Mouse (Mus musculus) v-Abl transformed pro-B cells (cell line): ENCODE data around the gene Ttc32.

ENCODE experiments used
- in situ Hi-C, 2 experiments: fragments of 400-800 bp; cut with MboI; formaldehyde crosslinking; loops; one replicate each; pipeline ENCODE4 v1.15.1; 2025; ENCODE audit not compliant: unreplicated experiment in 2 of 2

The Ttc32 gene

DNA sequence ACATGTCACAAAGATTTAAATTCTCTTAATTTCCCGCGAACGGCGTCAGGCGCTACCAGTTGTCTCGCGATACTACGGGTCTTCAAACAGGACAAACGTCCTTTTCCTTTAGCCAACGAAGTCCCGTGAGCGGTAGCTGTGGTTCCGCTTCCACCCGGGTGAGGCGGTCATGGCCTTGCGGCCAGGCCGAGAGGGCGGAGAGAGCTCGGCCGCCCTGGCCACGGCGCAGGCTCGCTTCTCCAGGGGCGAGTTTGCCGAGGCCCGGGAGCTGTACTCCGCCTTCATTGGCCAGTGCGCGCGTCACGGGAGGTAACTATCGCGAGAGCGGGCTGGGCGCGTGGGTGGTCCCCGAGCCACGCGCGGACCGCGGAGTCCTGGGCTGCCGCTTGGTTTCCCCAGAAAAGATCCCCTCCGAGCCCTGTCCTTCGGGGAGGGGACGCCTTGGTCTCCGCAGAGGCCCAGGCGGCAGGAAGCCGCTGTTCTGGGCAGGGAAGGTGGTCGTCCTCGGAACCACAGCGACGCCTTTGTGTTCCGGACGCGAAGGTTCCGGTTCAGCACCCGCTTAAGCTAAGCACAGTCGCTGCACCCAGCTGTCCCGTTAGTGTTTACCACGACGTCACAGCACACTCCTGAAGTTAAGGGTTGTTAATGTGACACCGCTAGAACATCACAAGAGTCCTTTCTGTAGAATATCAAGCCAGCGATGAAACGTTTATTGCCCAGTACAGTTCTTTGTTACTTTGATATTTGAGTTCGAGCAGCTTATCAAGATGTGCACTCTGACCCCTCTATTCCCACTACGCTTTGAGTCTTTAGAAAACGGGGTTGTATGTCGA, at the start of gene Ttc32:
Gene Ttc32, plus strand, starts transcription at position 110 of the 836 bp plus-strand sequence.
- in situ Hi-C loops: loop anchor here (5.0 to 25.0 kb wide), 3 partner anchors 105 to 1362 kb away; partner anchors contain the start of genes Laptm4a (in 2 of the 2), Ldah (in 1 of the 2) and Rdh14 (in 1 of the 2)

DNA sequence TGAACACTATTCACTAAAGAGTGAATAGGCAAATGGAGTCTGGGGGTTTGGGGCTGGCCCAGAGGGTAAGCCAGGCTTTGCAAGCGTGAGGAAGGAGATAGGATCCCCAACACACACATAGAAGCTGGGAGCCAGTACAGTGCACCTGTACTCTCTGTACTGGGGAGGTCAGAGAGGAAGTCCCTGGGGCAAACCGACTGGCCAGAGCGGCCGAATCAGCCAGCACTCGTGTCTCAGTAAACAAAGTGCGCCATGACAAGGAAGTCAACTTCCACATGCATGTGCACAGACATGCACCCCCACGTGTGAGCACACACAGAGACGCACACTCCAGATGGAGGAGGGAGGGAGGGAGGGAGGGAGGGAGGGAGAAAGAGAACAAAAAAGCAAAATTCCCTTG, 36.6 kb upstream of the Ttc32 start:
- in situ Hi-C loops: no loop called here

DNA sequence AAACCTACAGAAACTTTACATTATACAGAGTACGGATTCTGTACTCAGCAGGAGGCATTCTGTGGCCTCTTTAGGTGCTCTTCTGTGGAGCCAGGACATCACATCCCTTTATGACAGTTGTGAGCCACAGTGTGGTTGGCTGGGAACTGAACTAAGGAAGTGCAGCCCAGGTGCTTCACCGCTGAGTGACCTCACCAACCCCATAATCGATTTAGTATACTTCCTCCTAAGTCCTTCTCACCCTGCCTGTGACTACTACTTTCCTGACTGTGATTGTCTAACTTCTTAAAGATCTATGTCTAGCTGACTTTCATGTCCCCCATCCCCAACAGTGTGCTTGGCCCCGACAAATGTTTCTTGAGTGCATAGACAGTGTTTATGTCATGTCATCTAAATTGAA, 31.5 kb upstream of the Ttc32 start:
- in situ Hi-C loops: no loop called here

DNA sequence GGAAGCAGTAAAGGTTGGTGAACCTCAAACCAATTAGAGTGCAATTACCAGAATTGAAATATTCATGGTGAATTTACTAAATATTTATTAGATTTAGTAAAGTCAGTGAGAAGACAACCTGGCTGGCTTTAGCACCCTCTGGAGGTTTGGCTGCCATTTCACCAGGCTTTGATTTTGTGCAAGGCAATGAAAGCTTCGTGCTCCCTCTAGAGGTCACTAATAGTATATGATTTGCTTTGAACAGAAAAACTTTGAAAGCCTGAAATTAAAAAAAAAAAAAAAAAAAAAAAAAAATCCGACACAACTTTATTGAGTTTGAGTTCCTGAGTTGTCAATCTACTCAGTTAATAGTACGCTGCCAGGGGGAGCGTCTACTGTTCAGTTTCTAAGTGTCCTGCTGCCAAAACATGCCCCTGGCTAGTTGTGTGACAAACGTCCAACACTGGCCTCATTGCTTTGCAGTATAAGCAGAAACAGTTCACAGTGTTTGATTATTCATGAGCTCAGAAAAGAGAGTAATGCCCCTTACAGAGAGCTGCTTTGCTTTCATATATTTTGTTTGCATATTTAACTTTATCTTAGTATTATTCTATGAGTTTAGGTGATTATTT, 27.7 kb upstream of the Ttc32 start:
- in situ Hi-C loops: loop anchor here (5.0 to 25.0 kb wide), 7 partner anchors 115 to 687 kb away; partner anchors contain the start of genes Sdc1 (in 2 of the 2), Hs1bp3 (in 1 of the 2) and Rhob (in 1 of the 2)

DNA sequence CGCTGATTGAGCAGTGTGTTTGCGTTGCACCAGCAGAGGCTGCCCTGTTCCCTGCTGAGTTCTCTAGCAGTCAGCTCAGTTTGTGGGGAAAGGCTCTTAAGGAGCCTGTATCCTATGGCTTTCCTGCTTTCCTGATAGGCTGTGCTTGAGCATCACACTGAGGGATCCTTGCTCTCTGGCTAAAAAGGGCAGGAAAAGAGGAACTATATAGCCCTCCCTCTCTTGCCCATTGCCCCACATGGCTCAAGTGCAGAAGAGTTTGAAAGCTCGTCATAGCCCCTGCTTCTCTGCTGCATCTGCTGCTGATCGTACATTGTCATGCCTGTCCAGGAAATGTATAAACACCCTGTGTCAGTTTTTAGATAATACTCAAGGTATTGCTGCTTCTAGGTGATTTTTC, 22.7 kb upstream of the Ttc32 start:
- in situ Hi-C loops: loop anchor here (10.0 to 25.0 kb wide), 5 partner anchors 245 to 692 kb away; partner anchors contain the start of genes Hs1bp3 (in 1 of the 2), Rhob (in 1 of the 2) and Sdc1 (in 1 of the 2)

- in situ Hi-C loops: loop anchor here (10.0 to 25.0 kb wide), 5 partner anchors 246 to 693 kb away; partner anchors contain the start of genes Hs1bp3 (in 1 of the 2), Rhob (in 1 of the 2) and Sdc1 (in 1 of the 2)
Observed at GRCm38 (mm10) chr12:9007811-9008210, 22.0 kb upstream of the Ttc32 start.

- in situ Hi-C loops: loop anchor here (25.0 kb wide), 2 partner anchors 248 to 498 kb away; partner anchors contain the start of genes Rhob (in 1 of the 2) and Sdc1 (in 1 of the 2)
Observed at GRCm38 (mm10) chr12:9010311-9010710, 19.5 kb upstream of the Ttc32 start.

- in situ Hi-C loops: loop anchor here (25.0 kb wide), 2 partner anchors 254 to 504 kb away; partner anchors contain the start of genes Rhob (in 1 of the 2) and Sdc1 (in 1 of the 2)
Observed at GRCm38 (mm10) chr12:9016376-9016775, 13.4 kb upstream of the Ttc32 start.

DNA sequence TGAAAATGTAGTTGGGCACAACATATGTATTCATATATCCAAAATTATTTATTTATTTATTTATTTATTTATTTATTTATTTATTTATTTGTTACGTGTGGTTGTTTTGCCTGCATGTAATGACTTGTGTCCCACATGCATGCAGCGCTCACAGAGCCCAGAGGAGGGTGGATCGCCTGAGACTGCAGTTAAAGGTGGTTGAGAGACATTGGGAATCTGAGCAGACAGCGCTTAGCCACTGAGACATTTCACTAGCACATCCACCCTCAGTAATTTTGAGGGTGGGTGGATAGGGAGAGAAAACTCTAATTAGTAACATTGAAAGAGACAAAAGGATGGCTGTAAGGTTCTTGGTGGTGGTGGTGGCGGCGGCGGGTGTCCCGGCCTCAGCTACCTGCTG, 9.4 kb upstream of the Ttc32 start:
- in situ Hi-C loops: loop anchor here (10.0 to 25.0 kb wide), 3 partner anchors 96 to 508 kb away; partner anchors contain the start of genes Laptm4a (in 1 of the 2), Rhob (in 1 of the 2) and Sdc1 (in 1 of the 2)

DNA sequence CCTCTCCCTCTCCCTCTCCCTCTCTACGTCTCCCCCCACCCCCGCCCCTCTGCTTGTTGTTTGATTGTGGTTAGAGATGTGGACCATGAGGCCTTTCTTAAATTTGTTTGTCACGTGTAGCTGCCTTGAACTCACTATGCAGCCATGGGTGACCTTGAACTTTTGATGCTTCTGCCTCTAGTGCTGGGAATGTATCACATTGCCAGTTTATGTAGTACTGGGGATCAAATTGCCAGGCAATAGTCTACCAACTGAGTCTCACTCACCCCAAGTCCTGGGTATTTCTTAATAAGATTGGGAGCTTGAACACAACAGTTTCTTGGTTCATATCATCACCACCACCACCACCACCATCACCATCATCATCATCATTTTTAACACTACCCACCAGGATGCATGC, 8.8 kb upstream of the Ttc32 start:
- in situ Hi-C loops: loop anchor here (10.0 to 25.0 kb wide), 3 partner anchors 96 to 509 kb away; partner anchors contain the start of genes Laptm4a (in 1 of the 2), Rhob (in 1 of the 2) and Sdc1 (in 1 of the 2)

DNA sequence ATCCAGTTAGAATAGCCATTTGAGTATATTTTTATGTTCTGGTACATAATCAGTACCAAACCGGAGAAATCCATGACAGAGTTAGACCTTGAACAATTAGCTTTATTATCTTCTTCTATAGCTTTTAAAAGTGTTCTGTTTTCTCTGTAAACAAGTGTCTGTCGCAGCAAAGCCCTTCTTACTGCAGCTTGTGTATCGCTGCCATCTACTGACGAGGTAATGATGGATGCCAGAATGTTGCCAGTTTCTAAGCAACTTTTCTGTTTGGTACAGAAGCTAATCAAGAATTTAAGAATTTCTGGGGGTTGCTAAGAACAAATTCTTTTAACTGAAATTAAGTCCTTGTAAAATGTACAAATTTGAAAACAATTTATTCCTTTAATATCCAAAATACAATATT, 6.8 kb upstream of the Ttc32 start:
- in situ Hi-C loops: loop anchor here (10.0 to 25.0 kb wide), 3 partner anchors 98 to 511 kb away; partner anchors contain the start of genes Laptm4a (in 1 of the 2), Rhob (in 1 of the 2) and Sdc1 (in 1 of the 2)

- in situ Hi-C loops: loop anchor here (10.0 to 25.0 kb wide), 3 partner anchors 99 to 512 kb away; partner anchors contain the start of genes Laptm4a (in 1 of the 2), Rhob (in 1 of the 2) and Sdc1 (in 1 of the 2)
Observed at GRCm38 (mm10) chr12:9024071-9024470, 5.7 kb upstream of the Ttc32 start.

GRCm38 (mm10) chr12:9024736-9025135, 5.1 kb upstream of the Ttc32 start:
- in situ Hi-C loops: loop anchor here (10.0 to 25.0 kb wide), 4 partner anchors 100 to 812 kb away; partner anchors contain the start of genes Laptm4a (in 1 of the 2), Ldah (in 1 of the 2), Rhob (in 1 of the 2) and Sdc1 (in 1 of the 2)

DNA sequence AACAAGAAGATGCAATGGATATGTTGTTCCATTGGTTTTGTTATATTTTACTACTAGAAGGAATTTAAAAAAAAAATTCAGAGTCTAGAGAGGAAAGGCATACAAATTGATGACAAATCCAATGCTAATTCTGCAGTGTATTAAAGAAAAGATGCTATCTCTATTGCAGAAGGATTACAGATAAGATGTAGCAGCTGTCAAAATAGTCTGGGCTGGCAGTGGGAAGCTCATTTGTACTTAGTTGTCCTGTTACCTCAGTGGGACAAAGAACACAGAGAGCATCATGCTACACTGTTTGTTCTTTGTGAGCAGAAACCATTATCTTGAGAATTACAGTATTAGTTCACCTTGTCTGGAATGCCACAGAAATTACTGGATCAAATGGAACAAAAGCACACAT, 3.0 kb upstream of the Ttc32 start:
- in situ Hi-C loops: loop anchor here in 1 of 2 experiments (10.0 to 25.0 kb wide), 2 partner anchors 102 to 815 kb away; partner anchors contain the start of genes Laptm4a and Ldah

DNA sequence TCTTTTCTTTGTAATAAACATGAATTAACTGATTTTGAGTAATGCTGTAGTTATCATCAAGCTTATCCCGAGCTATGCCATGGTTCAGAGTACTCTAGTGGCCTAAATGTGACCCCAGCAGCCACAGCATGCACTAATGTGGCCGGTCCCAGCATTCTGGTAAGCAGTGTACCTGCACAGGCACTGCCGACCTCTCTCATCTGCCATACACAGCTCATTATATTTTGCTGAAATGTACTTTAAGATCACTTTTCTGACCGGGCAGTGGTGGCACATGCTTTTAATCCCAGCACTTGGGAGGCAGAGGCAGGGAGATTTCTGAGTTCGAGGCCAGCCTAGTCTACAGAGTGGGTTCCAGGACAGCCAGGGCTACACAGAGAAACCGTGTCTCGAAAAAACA, 981 bp upstream of the Ttc32 start:
- in situ Hi-C loops: loop anchor here in 1 of 2 experiments (10.0 to 25.0 kb wide), 2 partner anchors 104 to 817 kb away; partner anchors contain the start of genes Laptm4a and Ldah

GRCm38 (mm10) chr12:9029506-9029887, 300 bp upstream of the Ttc32 start:
- in situ Hi-C loops: loop anchor here in 1 of 2 experiments (10.0 to 25.0 kb wide), 2 partner anchors 105 to 817 kb away; partner anchors contain the start of genes Laptm4a and Ldah

DNA sequence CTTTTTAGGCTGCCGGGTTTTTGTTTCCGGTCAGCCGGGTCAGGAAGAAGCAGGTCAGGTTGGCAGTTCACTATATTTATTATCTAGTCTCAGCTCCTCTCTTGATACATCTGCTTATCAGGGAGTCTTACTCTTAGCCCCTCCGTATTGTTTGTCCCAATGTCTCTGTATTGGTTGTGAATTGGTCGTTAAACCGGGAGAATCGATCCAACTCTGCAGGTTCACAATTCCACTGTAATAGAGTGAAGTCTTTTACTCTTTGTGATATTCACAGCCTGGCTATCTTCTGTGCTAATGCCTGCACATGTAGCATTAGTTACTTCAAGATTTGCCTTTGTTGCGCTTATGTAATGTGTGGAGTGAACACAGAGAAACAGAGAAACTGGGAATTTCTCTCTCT, 1.4 kb downstream of the Ttc32 start:
- in situ Hi-C loops: loop anchor here (5.0 to 25.0 kb wide), 3 partner anchors 106 to 1361 kb away; partner anchors contain the start of genes Laptm4a (in 1 of the 2), Ldah (in 1 of the 2) and Rdh14 (in 1 of the 2)

DNA sequence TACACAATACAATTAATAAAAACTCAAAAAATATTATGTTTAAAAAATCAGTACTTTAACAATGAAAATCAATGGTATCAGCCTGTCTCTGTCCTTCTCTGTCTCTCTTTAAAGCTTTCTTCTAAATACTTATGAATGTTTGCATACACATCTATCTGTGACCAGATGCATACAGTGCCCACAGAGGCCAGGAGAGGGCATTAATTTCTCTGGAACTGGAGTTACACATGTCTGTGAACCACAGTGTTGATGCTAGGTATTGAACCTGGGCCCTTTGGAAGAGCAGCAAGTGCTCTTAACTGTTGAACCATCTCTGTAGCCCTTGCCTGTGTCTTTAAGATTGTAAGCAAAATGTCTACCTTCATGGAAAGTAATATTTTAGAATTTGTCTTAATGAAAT, 3.3 kb downstream of the Ttc32 start:
- in situ Hi-C loops: loop anchor here (5.0 to 25.0 kb wide), 3 partner anchors 108 to 1359 kb away; partner anchors contain the start of genes Laptm4a (in 1 of the 2), Ldah (in 1 of the 2) and Rdh14 (in 1 of the 2)

- in situ Hi-C loops: loop anchor here (5.0 to 25.0 kb wide), 4 partner anchors 91 to 1356 kb away; partner anchors contain the start of genes Laptm4a (in 1 of the 2), Ldah (in 1 of the 2) and Rdh14 (in 1 of the 2)
Observed at GRCm38 (mm10) chr12:9036409-9036808, 6.6 kb downstream of the Ttc32 start.
